Mouse (Mus musculus) bone marrow macrophage, adult 2 months (primary cell): ENCODE data around the gene Rtkn.

Experiments used
- CTCF ChIP-seq: IDR thresholded peaks from 2 replicates; pipeline ENCODE4 v1.5.1; 2012; ENCODE audit warnings: low read depth, mild to moderate bottlenecking, low read length, moderate library complexity
- POLR2A ChIP-seq: IDR thresholded peaks from 2 replicates; pipeline ENCODE4 v1.6.1; 2012; ENCODE audit warnings: mild to moderate bottlenecking, low read depth, low read length, borderline replicate concordance

- no peak for TF ChIP-seq CTCF
- no peak for TF ChIP-seq POLR2A
These were observed 47.4 kb upstream of the Rtkn start for GRCm38 (mm10) chr6:83087926-83088260.
